Mouse (Mus musculus) c-Kit-positive CD71-positive TER-119-positive erythroid progenitor cells, embryonic 14.5 days (primary cell): ENCODE measurements at regions not wholly inside any gene's neighbourhood (a gene's known extent, or its start where the extent isn't known, plus 50 kb on each side); places are given as distances from the start of the nearest gene placed in this dataset.
"Not testable (repeated sequence)": the region's sequence is repeated elsewhere in the genome, so short reads cannot be mapped to it uniquely, and the experiment has no call there.

ENCODE experiments used
- DNase-seq: peaks from one replicate; pipeline ENCODE4 v3.0.0-alpha.2; 2013; ENCODE audit warnings: low spot score

- DNase-seq: no peak
Measured at GRCm38 (mm10) chr1:164744955-164745608, 51.4 kb upstream of the Dpt start.

GRCm38 (mm10) chr1:164744499-164744898 is 51.9 kb upstream of the Dpt start:
- DNase-seq: no peak

GRCm38 (mm10) chr1:164742897-164743296 is 53.5 kb upstream of the Dpt start:
- not testable (repeated sequence) for DNase-seq

GRCm38 (mm10) chr1:164735646-164736045 is 60.8 kb upstream of the Dpt start:
- DNase-seq: no peak

- DNase-seq: no peak
Measured at GRCm38 (mm10) chr1:164733741-164734140, 62.7 kb upstream of the Dpt start.

GRCm38 (mm10) chr1:164722054-164722453 is 74.4 kb upstream of the Dpt start:
- DNase-seq: no peak

GRCm38 (mm10) chr1:164714905-164715304 is 81.5 kb upstream of the Dpt start:
- DNase-seq: no peak

- DNase-seq: no peak
Measured at GRCm38 (mm10) chr1:164713798-164714551, 82.5 kb upstream of the Dpt start.

GRCm38 (mm10) chr1:164712514-164712913 is 83.9 kb upstream of the Dpt start:
- no peak for DNase-seq

GRCm38 (mm10) chr1:164704397-164705091 is 91.9 kb upstream of the Dpt start:
- no peak for DNase-seq

- DNase-seq: no peak
Measured at GRCm38 (mm10) chr1:164703560-164704131, 92.8 kb upstream of the Dpt start.

- no peak for DNase-seq
Measured at GRCm38 (mm10) chr1:164690055-164690454, 106.4 kb upstream of the Dpt start.

- no peak for DNase-seq
Measured at GRCm38 (mm10) chr1:164689311-164689710, 107.1 kb upstream of the Dpt start.

- DNase-seq: no peak
Measured at GRCm38 (mm10) chr1:164684437-164684836, 112.0 kb upstream of the Dpt start.

- no peak for DNase-seq
Measured at GRCm38 (mm10) chr1:164683788-164684187, 112.7 kb upstream of the Dpt start.

- no peak for DNase-seq
Measured at GRCm38 (mm10) chr1:164682867-164683599, 113.4 kb upstream of the Dpt start.

GRCm38 (mm10) chr1:164682426-164682825 is 114.0 kb upstream of the Dpt start:
- no peak for DNase-seq

- no peak for DNase-seq
Measured at GRCm38 (mm10) chr1:164681582-164681981, 114.9 kb upstream of the Dpt start.

- DNase-seq: no peak
Measured at GRCm38 (mm10) chr1:164678303-164678702, 118.1 kb upstream of the Dpt start.

- no peak for DNase-seq
Measured at GRCm38 (mm10) chr1:164652244-164652643, 144.2 kb upstream of the Dpt start.

- no peak for DNase-seq
Measured at GRCm38 (mm10) chr1:164637901-164638462, 158.5 kb upstream of the Dpt start.

- DNase-seq: no peak
Measured at GRCm38 (mm10) chr1:164631679-164632078, 164.8 kb upstream of the Dpt start.
